Mouse (Mus musculus) heart, adult 2 months (tissue): ENCODE measurements around the gene Ppp1r16b. TPM values are rescaled to one million over a fixed set of nuclear protein-coding genes. Genes with fewer than 3 reads are reported as not detected.

ENCODE experiments used
- DNase-seq, 2 experiments: peaks; one replicate each; pipeline ENCODE4 v3.0.0; 2021
- H3K27ac ChIP-seq: fragments of 200-600 bp; 2 replicates; pipeline ENCODE4 v1.8.1; 2022
- H3K27me3 ChIP-seq: fragments of 200-500 bp; 2 replicates; pipeline ENCODE4 v1.6.1; 2012; ENCODE audit warnings: mild to moderate bottlenecking, low read length, inconsistent platforms, mixed read lengths; ENCODE audit not compliant: control insufficient read depth, insufficient read depth
- H3K36me3 ChIP-seq: fragments of 200-500 bp; 2 replicates; pipeline ENCODE4 v1.6.1; 2012; ENCODE audit warnings: low read length, inconsistent platforms; ENCODE audit not compliant: control insufficient read depth, insufficient read depth
- H3K4me1 ChIP-seq: fragments of 200-500 bp; 2 replicates; pipeline ENCODE4 v1.6.1; 2011; ENCODE audit warnings: low read length; ENCODE audit not compliant: control insufficient read depth, insufficient read depth
- H3K4me3 ChIP-seq: fragments of 200-600 bp; 2 replicates; pipeline ENCODE4 v1.8.1; 2022
- H3K79me2 ChIP-seq: fragments of 200-500 bp; replicated peaks from 2 replicates; pipeline ENCODE4 v1.6.1; 2012; ENCODE audit warnings: mild to moderate bottlenecking, inconsistent platforms, low read length, moderate library complexity, mixed read lengths; ENCODE audit not compliant: control insufficient read depth, insufficient read depth
- H3K9ac ChIP-seq: fragments of 200-500 bp; 2 replicates; pipeline ENCODE4 v1.6.1; 2012; ENCODE audit warnings: low read depth, mild to moderate bottlenecking, control low read depth, inconsistent platforms, low read length, mixed read lengths
- CTCF ChIP-seq: fragments of 200-600 bp; IDR thresholded peaks from 2 replicates; pipeline ENCODE4 v1.8.1; 2022; ENCODE audit warnings: antibody characterized with exemption, mild to moderate bottlenecking, moderate library complexity
- EP300 ChIP-seq: fragments of 200-500 bp; IDR thresholded peaks from 2 replicates; pipeline ENCODE4 v1.6.1; 2011; ENCODE audit warnings: low read depth, low read length, control low read depth; ENCODE audit not compliant: insufficient read depth
- POLR2A ChIP-seq: fragments of 200-500 bp; IDR thresholded peaks from 2 replicates; pipeline ENCODE4 v1.6.1; 2011; ENCODE audit warnings: mild to moderate bottlenecking, low read depth, low read length, control low read depth; ENCODE audit not compliant: insufficient read depth
- WGBS: fragments of 180-500 bp; shearing (Covaris S2); methylation state at CpG from one replicate; pipeline ENCODE4 v1.1.7; 2018; 5-methylcytosine and 5-hydroxymethylcytosine counted together
- intact Hi-C: fragments of 180-260 bp; cut with DNase I; formaldehyde crosslinking; loops from one replicate; pipeline ENCODE4 v1.15.1; 2025
- polyA plus RNA-seq: library from polyadenylated mRNA; depleted of rRNA; stranded (reverse); fragments of >200 nt; gene quantifications from 2 replicates; pipeline ENCODE4 v1.2.3, GENCODE M21; 2012
- total RNA-seq, 2 experiments: library from RNA; stranded (reverse); gene quantifications; 2 replicates each; pipeline ENCODE4 v1.2.3; 2021

Ppp1r16b gene
- total and polyA plus RNA-seq, 3 experiments, result 3.3 to 12.3 (median 10.4) TPM

- TF ChIP-seq POLR2A (no peak), EP300 (no peak), CTCF (no peak)
- intact Hi-C loops, result no loop called here
- DNase-seq, result no peak
- Histone ChIP-seq H3K9ac (no peak overlapping the region), H3K4me1 (peaks cover 4% of the 10 kb centered on the region), H3K36me3 (peaks cover 6% of the 10 kb centered on the region), H3K4me3 (no peak overlapping the region), H3K79me2 (no peaks in the 10 kb centered on the region), H3K27me3 (no peaks in the 10 kb centered on the region), H3K27ac (no peak overlapping the region)
- 85% methylated on average over 10 of the region's 10 CpGs for WGBS
These were observed 41.7 kb downstream of the Ppp1r16b start for GRCm38 (mm10) chr2:158706704-158707408.

DNA sequence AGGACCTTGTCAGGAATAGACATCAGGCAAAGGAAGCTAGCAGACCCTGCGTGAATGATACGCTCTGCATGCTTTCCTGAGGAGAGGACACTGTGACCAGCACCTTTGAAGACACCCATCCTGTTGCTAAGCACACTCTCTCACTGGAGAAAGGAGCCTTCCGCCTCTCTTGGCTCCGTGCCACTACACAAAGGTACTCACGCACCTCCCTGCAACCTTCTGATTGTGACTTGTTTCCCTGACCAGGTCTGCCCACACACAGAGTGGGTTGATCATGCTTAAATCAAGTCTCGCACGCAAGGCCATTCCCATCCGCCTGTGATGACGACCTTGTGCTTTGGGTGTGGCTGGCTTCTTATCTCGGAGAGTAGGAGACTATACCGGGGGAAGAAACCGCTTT, 42.9 kb downstream of the Ppp1r16b start:
- no peak overlapping the region for H3K4me3 ChIP-seq
- no peaks in the 10 kb centered on the region for H3K27me3 ChIP-seq
- H3K4me1 ChIP-seq, result peaks cover 2% of the 10 kb centered on the region
- intact Hi-C loops, result no loop called here
- peaks cover 2% of the 10 kb centered on the region for H3K36me3 ChIP-seq
- no peak overlapping the region for H3K9ac ChIP-seq
- no peak for DNase-seq
- no peaks in the 10 kb centered on the region for H3K79me2 ChIP-seq
- 0 out of 2 replicates have a peak overlapping the region, but pooled peaks have one; percentile 4 for H3K27ac ChIP-seq
- WGBS, result 52% methylated on average over 12 of the region's 12 CpGs
- TF ChIP-seq EP300, result no peak
- TF ChIP-seq POLR2A, result no peak
- no peak for TF ChIP-seq CTCF

DNA sequence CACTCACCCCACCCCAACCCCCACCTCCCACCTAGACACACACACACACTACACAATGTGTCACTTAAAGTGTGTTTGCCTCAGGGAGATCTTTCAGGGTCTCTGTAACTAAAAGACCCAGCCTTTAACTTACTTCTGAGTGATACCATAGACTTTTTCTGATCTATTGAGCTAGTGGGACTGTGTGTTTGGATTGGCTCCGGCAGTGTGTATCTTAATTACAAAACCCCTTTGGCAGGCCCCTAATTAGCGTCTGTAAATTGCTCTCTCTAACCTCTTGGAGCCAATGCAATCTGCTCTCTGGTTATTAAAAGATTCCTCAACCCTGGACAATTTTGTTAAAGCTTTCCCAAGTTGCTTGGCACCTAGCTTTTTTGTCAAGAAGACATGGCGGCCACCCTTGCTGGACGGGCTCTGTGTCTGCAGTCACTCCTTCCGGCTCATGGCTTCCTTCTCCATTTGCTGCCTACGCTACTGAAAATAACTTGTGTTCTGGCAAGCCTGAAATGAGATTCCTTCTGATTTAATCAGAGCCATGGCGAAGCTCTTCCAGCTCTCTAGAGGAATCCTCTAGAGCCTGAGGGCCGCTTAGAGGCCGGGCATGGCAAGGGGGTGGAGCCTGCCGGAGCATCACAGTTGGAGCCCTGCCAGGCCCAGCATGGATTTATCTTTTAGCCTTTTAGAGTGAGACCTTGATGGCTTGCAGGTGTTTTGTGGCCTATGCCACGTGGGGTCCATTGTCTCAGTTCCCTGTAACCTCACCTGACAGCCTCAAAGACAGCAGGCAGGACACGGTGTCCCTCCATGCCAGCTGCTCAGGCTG, 46.9 kb downstream of the Ppp1r16b start:
- H3K79me2 ChIP-seq, result no peaks in the 10 kb centered on the region
- peaks cover 2% of the 10 kb centered on the region; the same call in 1 of the 2 replicates for H3K4me1 ChIP-seq
- TF ChIP-seq EP300 (no peak), POLR2A (no peak), CTCF (no peak)
- intact Hi-C loops, result no loop called here
- no peaks in the 10 kb centered on the region for H3K27me3 ChIP-seq
- no peak overlapping the region for H3K9ac ChIP-seq
- H3K36me3 ChIP-seq, result no peaks in the 10 kb centered on the region
- 26% methylated on average over 12 of the region's 12 CpGs for WGBS
- H3K27ac ChIP-seq, result no peak overlapping the region; the same call in 1 of the 2 replicates
- DNase-seq, result no peak
- H3K4me3 ChIP-seq, result no peak overlapping the region

DNA sequence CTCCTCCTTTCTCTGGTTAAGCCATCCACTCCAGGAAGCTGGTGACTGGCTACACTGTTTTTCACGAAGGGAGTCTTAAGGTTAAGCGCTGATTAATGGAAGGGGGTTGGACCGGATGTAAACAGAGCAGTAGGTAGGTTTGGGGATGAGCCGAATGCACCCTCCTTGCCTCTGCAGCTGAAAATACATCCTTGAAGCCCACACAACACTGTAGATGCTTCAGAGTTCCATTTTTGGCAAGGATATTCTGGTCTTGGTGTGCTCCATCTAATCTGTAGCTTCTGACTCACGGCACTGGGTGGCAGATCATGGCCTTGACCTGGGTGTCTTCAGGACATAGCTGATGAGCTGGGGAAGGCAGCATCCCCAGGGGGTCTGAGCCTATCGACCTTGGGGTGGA, 49.6 kb downstream of the Ppp1r16b start:
- Histone ChIP-seq H3K4me1 (peaks cover 8% of the 10 kb centered on the region), H3K27ac (no peak overlapping the region), H3K36me3 (no peaks in the 10 kb centered on the region), H3K79me2 (no peaks in the 10 kb centered on the region; the same call in 1 of the 2 replicates), H3K9ac (no peak overlapping the region), H3K27me3 (no peaks in the 10 kb centered on the region), H3K4me3 (no peak overlapping the region)
- WGBS, result 66% methylated on average over 6 of the region's 6 CpGs
- TF ChIP-seq CTCF, result no peak
- TF ChIP-seq EP300, result no peak
- no peak for TF ChIP-seq POLR2A
- DNase-seq, result no peak
- intact Hi-C loops, result no loop called here

- TF ChIP-seq EP300, result no peak
- Histone ChIP-seq H3K36me3 (no peaks in the 10 kb centered on the region), H3K4me3 (no peak overlapping the region), H3K4me1 (peaks cover 10% of the 10 kb centered on the region), H3K27me3 (no peaks in the 10 kb centered on the region), H3K9ac (no peak overlapping the region), H3K79me2 (no peaks in the 10 kb centered on the region; the same call in 1 of the 2 replicates), H3K27ac (no peak overlapping the region)
- intact Hi-C loops, result no loop called here
- no peak for DNase-seq
- WGBS, result 46% methylated on average over 5 of the region's 5 CpGs
These were observed 50.9 kb downstream of the Ppp1r16b start for GRCm38 (mm10) chr2:158716066-158716465.

DNA sequence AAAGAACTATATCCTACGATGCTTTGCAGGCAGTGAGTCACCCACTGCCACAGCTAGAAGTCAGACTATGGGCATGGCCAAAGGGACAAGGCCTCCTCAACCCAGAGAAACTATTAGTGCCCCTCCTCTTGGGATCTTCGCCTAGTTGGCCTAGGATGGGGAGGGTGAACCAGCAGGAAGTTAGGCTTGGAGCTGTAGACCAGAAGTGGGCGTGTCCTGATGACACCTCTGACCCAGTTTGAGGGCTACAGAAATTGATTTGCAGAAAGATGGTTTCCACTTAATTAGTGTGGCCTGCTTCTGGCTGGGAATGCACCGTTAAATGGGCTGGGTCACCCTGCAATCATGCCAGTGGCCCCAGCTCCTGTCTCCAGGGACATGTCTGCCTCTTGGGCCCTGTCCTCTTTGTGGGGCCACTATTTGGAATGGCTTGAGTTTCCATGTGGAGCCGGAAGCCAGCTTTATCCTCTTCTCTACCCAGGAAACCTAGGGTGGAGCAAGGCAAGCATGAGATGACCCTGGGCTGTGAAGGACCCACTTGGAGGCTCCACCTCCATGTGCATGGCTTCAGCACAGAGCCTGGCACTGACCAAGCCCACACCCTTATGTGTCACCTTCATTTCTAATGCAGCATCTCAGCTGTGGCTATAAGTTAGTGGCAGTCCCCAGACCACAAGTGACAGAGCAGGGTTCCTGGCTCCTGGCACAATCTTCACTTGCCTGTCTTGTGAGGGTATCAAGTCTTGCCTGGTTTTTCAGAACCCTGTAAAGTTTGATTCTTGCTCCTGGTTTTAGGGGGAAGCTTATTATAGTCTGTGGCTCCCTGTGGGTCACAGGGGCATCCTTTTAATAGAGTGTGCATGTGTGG, 52.6 kb downstream of the Ppp1r16b start:
- Histone ChIP-seq H3K79me2 (no peaks in the 10 kb centered on the region; the same call in 1 of the 2 replicates), H3K27me3 (no peaks in the 10 kb centered on the region), H3K27ac (peak overlapping the region; percentile 23), H3K9ac (no peak overlapping the region), H3K36me3 (no peaks in the 10 kb centered on the region), H3K4me3 (no peak overlapping the region), H3K4me1 (peaks cover 11% of the 10 kb centered on the region)
- intact Hi-C loops, result no loop called here
- WGBS, result 46% methylated on average over 5 of the region's 5 CpGs
- peak in 1 of 2 experiments; percentile 34 for DNase-seq
- TF ChIP-seq EP300 (no peak), CTCF (no peak), POLR2A (no peak)
